Mouse (Mus musculus) E14TG2a.4 (cell line): ENCODE measurements around the gene Ifitm10.

Experiments
- H3K27me3 ChIP-seq: 2 replicates; pipeline ENCODE4 v1.6.1; 2014; ENCODE audit warnings: low read length, control low read depth; ENCODE audit not compliant: insufficient read depth
- H3K36me3 ChIP-seq: 2 replicates; pipeline ENCODE4 v1.6.1; 2014; ENCODE audit warnings: low read length, control low read depth; ENCODE audit not compliant: insufficient read depth
- H3K4me1 ChIP-seq: replicated peaks from 2 replicates; pipeline ENCODE4 v1.6.1; 2014; ENCODE audit warnings: low read depth, low read length, control low read depth
- H3K4me3 ChIP-seq: replicated peaks from 2 replicates; pipeline ENCODE4 v1.5.1; 2014; ENCODE audit warnings: mild to moderate bottlenecking, low read length
- H3K9me3 ChIP-seq: 2 replicates; pipeline ENCODE4 v1.6.1; 2014; ENCODE audit warnings: low read length, control low read depth
- CTCF ChIP-seq: conservative IDR thresholded peaks from 2 replicates; pipeline ENCODE4 v1.5.1; 2014; ENCODE audit warnings: low read length
- NANOG ChIP-seq: IDR thresholded peaks from 2 replicates; pipeline ENCODE4 v1.6.1; 2014; ENCODE audit warnings: borderline replicate concordance, low read length, mixed read lengths
- POU5F1 ChIP-seq: IDR thresholded peaks from 2 replicates; pipeline ENCODE4 v1.6.1; 2014; ENCODE audit warnings: low read length, borderline replicate concordance

Ifitm10 gene

GRCm38 (mm10) chr7:142373641-142374412 lies at the start of gene Ifitm10:
Gene Ifitm10 (minus strand): TSS chr7:142373753.
- H3K9me3 ChIP-seq = no peaks in the 10 kb centered on the region
- TF ChIP-seq POU5F1 = no peak
- TF ChIP-seq CTCF = no peak
- H3K4me3 ChIP-seq = peak within 1 kb of the TSS; percentile 75; the same call in 1 of the 2 replicates
- H3K36me3 ChIP-seq = peaks cover 48% of the 10 kb centered on the region
- H3K27me3 ChIP-seq = peaks cover 42% of the 10 kb centered on the region
- peaks cover 58% of the 10 kb centered on the region for H3K4me1 ChIP-seq

GRCm38 (mm10) chr7:142421826-142422225 lies 48.3 kb upstream of the Ifitm10 start:
- no peaks in the 10 kb centered on the region for H3K36me3 ChIP-seq

GRCm38 (mm10) chr7:142419887-142420286 lies 46.3 kb upstream of the Ifitm10 start:
- Histone ChIP-seq H3K36me3 (no peaks in the 10 kb centered on the region), H3K27me3 (peaks cover 11% of the 10 kb centered on the region), H3K9me3 (no peaks in the 10 kb centered on the region), H3K4me1 (no peaks in the 10 kb centered on the region), H3K4me3 (no peak overlapping the region)
- no peak for TF ChIP-seq POU5F1
- TF ChIP-seq CTCF = no peak
- no peak for TF ChIP-seq NANOG

More at GRCm38 (mm10) chr7:142421826-142422225, 48.3 kb upstream of the Ifitm10 start:
- Histone ChIP-seq H3K4me3 (no peak overlapping the region), H3K9me3 (no peaks in the 10 kb centered on the region), H3K4me1 (no peaks in the 10 kb centered on the region), H3K27me3 (peaks cover 11% of the 10 kb centered on the region)
- no peak for TF ChIP-seq POU5F1
- no peak for TF ChIP-seq CTCF
- no peak for TF ChIP-seq NANOG

GRCm38 (mm10) chr7:142418679-142419078 lies 45.1 kb upstream of the Ifitm10 start:
- no peak for TF ChIP-seq POU5F1
- no peak for TF ChIP-seq NANOG
- TF ChIP-seq CTCF = peak; percentile 54
- no peaks in the 10 kb centered on the region for H3K4me1 ChIP-seq
- H3K36me3 ChIP-seq = no peaks in the 10 kb centered on the region

GRCm38 (mm10) chr7:142418027-142418426 lies 44.5 kb upstream of the Ifitm10 start:
- Histone ChIP-seq H3K4me3 (no peak overlapping the region), H3K36me3 (no peaks in the 10 kb centered on the region), H3K4me1 (no peaks in the 10 kb centered on the region), H3K9me3 (0 out of 2 replicates have a peak, but pooled peaks cover 3% of the 10 kb centered on the region), H3K27me3 (peaks cover 17% of the 10 kb centered on the region)
- no peak for TF ChIP-seq NANOG
- no peak for TF ChIP-seq CTCF
- TF ChIP-seq POU5F1 = no peak

More at GRCm38 (mm10) chr7:142418679-142419078, 45.1 kb upstream of the Ifitm10 start:
- Histone ChIP-seq H3K9me3 (no peaks in the 10 kb centered on the region), H3K27me3 (peaks cover 17% of the 10 kb centered on the region), H3K4me3 (no peak overlapping the region)

- Histone ChIP-seq H3K36me3 (no peaks in the 10 kb centered on the region), H3K9me3 (0 out of 2 replicates have a peak, but pooled peaks cover 5% of the 10 kb centered on the region), H3K4me3 (no peak overlapping the region), H3K4me1 (no peaks in the 10 kb centered on the region), H3K27me3 (peaks cover 23% of the 10 kb centered on the region)
- no peak for TF ChIP-seq NANOG
- no peak for TF ChIP-seq CTCF
- no peak for TF ChIP-seq POU5F1
These were observed 42.7 kb upstream of the Ifitm10 start for GRCm38 (mm10) chr7:142416225-142416624.

GRCm38 (mm10) chr7:142415314-142415713 lies 41.8 kb upstream of the Ifitm10 start:
- no peaks in the 10 kb centered on the region for H3K4me1 ChIP-seq
- H3K9me3 ChIP-seq = 0 out of 2 replicates have a peak, but pooled peaks cover 5% of the 10 kb centered on the region
- H3K27me3 ChIP-seq = peaks cover 21% of the 10 kb centered on the region
- TF ChIP-seq NANOG = no peak
- no peak for TF ChIP-seq POU5F1
- TF ChIP-seq CTCF = no peak
- no peak overlapping the region for H3K4me3 ChIP-seq
- no peaks in the 10 kb centered on the region for H3K36me3 ChIP-seq

GRCm38 (mm10) chr7:142413285-142413684 lies 39.7 kb upstream of the Ifitm10 start:
- H3K4me3 ChIP-seq = no peak overlapping the region
- H3K36me3 ChIP-seq = no peaks in the 10 kb centered on the region
- 0 out of 2 replicates have a peak, but pooled peaks cover 5% of the 10 kb centered on the region for H3K9me3 ChIP-seq
- no peaks in the 10 kb centered on the region for H3K4me1 ChIP-seq
- TF ChIP-seq NANOG (no peak), POU5F1 (no peak), CTCF (no peak)
- H3K27me3 ChIP-seq = peaks cover 24% of the 10 kb centered on the region; the same call in 1 of the 2 replicates
